Mouse (Mus musculus): ENCODE data around the gene Ddx23. TPM values are rescaled to one million over a fixed set of nuclear protein-coding genes. Genes with fewer than 3 reads are reported as not detected.

The Ddx23 gene
- polyA plus RNA-seq, 1 experiment from 2014 or later, result 27.3 TPM

GRCm38 (mm10) chr15:98683746-98684145, 21.1 kb upstream of the Ddx23 start:
- no peak for DNase-seq (ENCODE audit: extremely low spot score, low spot score)
- 95% methylated on average over 1 of the region's 1 CpGs for WGBS

GRCm38 (mm10) chr15:98683177-98683576, 20.5 kb upstream of the Ddx23 start:
- H3K9me3 ChIP-seq, result no peaks in the 10 kb centered on the region
- H3K36me3 ChIP-seq (replicated peaks), result no peaks in the 10 kb centered on the region
- 84% methylated on average over 10 of the region's 10 CpGs for WGBS
- no peak for DNase-seq (ENCODE audit: extremely low spot score, low spot score)
- H3K4me1 ChIP-seq, result peaks cover 4% of the 10 kb centered on the region
- no peak overlapping the region for H3K27ac ChIP-seq
- H3K4me3 ChIP-seq, result no peak overlapping the region
- peaks cover 33% of the 10 kb centered on the region for H3K27me3 ChIP-seq (ENCODE audit: poor library complexity, severe bottlenecking)

More at GRCm38 (mm10) chr15:98683746-98684145, 21.1 kb upstream of the Ddx23 start:
- no peaks in the 10 kb centered on the region for H3K9me3 ChIP-seq
- no peak overlapping the region for H3K27ac ChIP-seq
- no peaks in the 10 kb centered on the region for H3K36me3 ChIP-seq (replicated peaks)
- peaks cover 28% of the 10 kb centered on the region for H3K27me3 ChIP-seq (ENCODE audit: poor library complexity, severe bottlenecking)
- H3K4me1 ChIP-seq, result peaks cover 7% of the 10 kb centered on the region
- no peak overlapping the region for H3K4me3 ChIP-seq

GRCm38 (mm10) chr15:98681633-98682032, 18.9 kb upstream of the Ddx23 start:
- Histone ChIP-seq H3K4me1 (peaks cover 17% of the 10 kb centered on the region), H3K36me3 (replicated peaks) (no peaks in the 10 kb centered on the region), H3K27me3 (ENCODE audit: poor library complexity, severe bottlenecking) (peaks cover 46% of the 10 kb centered on the region), H3K9me3 (no peaks in the 10 kb centered on the region), H3K4me3 (no peak overlapping the region), H3K27ac (no peak overlapping the region)
- DNase-seq (ENCODE audit: extremely low spot score, low spot score), result no peak
- 88% methylated on average over 7 of the region's 7 CpGs for WGBS

GRCm38 (mm10) chr15:98680660-98681059, 18.0 kb upstream of the Ddx23 start:
- Histone ChIP-seq H3K36me3 (replicated peaks) (no peaks in the 10 kb centered on the region), H3K4me3 (no peak overlapping the region), H3K27ac (no peak overlapping the region), H3K9me3 (no peaks in the 10 kb centered on the region), H3K4me1 (peaks cover 26% of the 10 kb centered on the region), H3K27me3 (ENCODE audit: poor library complexity, severe bottlenecking) (peaks cover 56% of the 10 kb centered on the region)
- WGBS, result 94% methylated on average over 8 of the region's 8 CpGs
- no peak for DNase-seq (ENCODE audit: extremely low spot score, low spot score)

GRCm38 (mm10) chr15:98677977-98678376, 15.3 kb upstream of the Ddx23 start:
- Histone ChIP-seq H3K36me3 (replicated peaks) (no peaks in the 10 kb centered on the region), H3K27ac (0 out of 2 replicates have a peak overlapping the region, but pooled peaks have one; percentile 49), H3K27me3 (ENCODE audit: poor library complexity, severe bottlenecking) (peaks cover 81% of the 10 kb centered on the region), H3K9me3 (no peaks in the 10 kb centered on the region), H3K4me1 (peaks cover 48% of the 10 kb centered on the region), H3K4me3 (no peak overlapping the region; the same call in 1 of the 2 replicates)
- no peak for DNase-seq (ENCODE audit: extremely low spot score, low spot score)
- 72% methylated on average over 7 of the region's 7 CpGs for WGBS

- Histone ChIP-seq H3K4me1 (peaks cover 48% of the 10 kb centered on the region), H3K4me3 (peak within 1 kb of the TSS; percentile 59), H3K9me3 (no peaks in the 10 kb centered on the region), H3K36me3 (replicated peaks) (no peaks in the 10 kb centered on the region), H3K27ac (peak within 1 kb of the TSS; percentile 49), H3K27me3 (ENCODE audit: poor library complexity, severe bottlenecking) (peaks cover 85% of the 10 kb centered on the region)
- peak; percentile 83 for DNase-seq (ENCODE audit: extremely low spot score, low spot score)
- WGBS, result under 1% methylated on average over 36 of the region's 37 CpGs
Measured at GRCm38 (mm10) chr15:98676940-98677728, 14.4 kb upstream of the Ddx23 start, which contains the start of gene Rnd1. TSS of gene Rnd1 (minus strand) at chr15:98677461.

- H3K4me3 ChIP-seq, result peak overlapping the region; percentile 59
- 3% methylated on average over 9 of the region's 9 CpGs for WGBS
- peaks cover 80% of the 10 kb centered on the region for H3K27me3 ChIP-seq (ENCODE audit: poor library complexity, severe bottlenecking)
- H3K27ac ChIP-seq, result peak overlapping the region; percentile 49; the same call in 1 of the 2 replicates
- peaks cover 48% of the 10 kb centered on the region for H3K4me1 ChIP-seq
- H3K9me3 ChIP-seq, result no peaks in the 10 kb centered on the region
- DNase-seq (ENCODE audit: extremely low spot score, low spot score), result no peak
- no peaks in the 10 kb centered on the region for H3K36me3 ChIP-seq (replicated peaks)
Measured at GRCm38 (mm10) chr15:98676471-98676870, 13.8 kb upstream of the Ddx23 start.

GRCm38 (mm10) chr15:98675634-98676250, 13.0 kb upstream of the Ddx23 start:
- Histone ChIP-seq H3K36me3 (replicated peaks) (no peaks in the 10 kb centered on the region), H3K4me3 (peak overlapping the region; percentile 59), H3K27ac (0 out of 2 replicates have a peak overlapping the region, but pooled peaks have one; percentile 35), H3K9me3 (no peaks in the 10 kb centered on the region), H3K4me1 (peaks cover 48% of the 10 kb centered on the region), H3K27me3 (ENCODE audit: poor library complexity, severe bottlenecking) (peaks cover 75% of the 10 kb centered on the region)
- WGBS, result 11% methylated on average over 14 of the region's 14 CpGs
- DNase-seq (ENCODE audit: extremely low spot score, low spot score), result no peak

GRCm38 (mm10) chr15:98674994-98675545, 12.4 kb upstream of the Ddx23 start:
- Histone ChIP-seq H3K36me3 (replicated peaks) (no peaks in the 10 kb centered on the region), H3K4me1 (peaks cover 48% of the 10 kb centered on the region), H3K9me3 (no peaks in the 10 kb centered on the region), H3K27me3 (ENCODE audit: poor library complexity, severe bottlenecking) (peaks cover 74% of the 10 kb centered on the region), H3K4me3 (peak overlapping the region; percentile 59), H3K27ac (peak overlapping the region; percentile 40; the same call in 1 of the 2 replicates)
- DNase-seq (ENCODE audit: extremely low spot score, low spot score), result no peak
- 21% methylated on average over 11 of the region's 11 CpGs for whole genome bisulfite sequencing

- Histone ChIP-seq H3K36me3 (replicated peaks) (no peaks in the 10 kb centered on the region), H3K27me3 (ENCODE audit: poor library complexity, severe bottlenecking) (peaks cover 68% of the 10 kb centered on the region), H3K9me3 (no peaks in the 10 kb centered on the region), H3K4me3 (peak overlapping the region; percentile 59), H3K4me1 (peaks cover 48% of the 10 kb centered on the region), H3K27ac (peak overlapping the region; percentile 54; the same call in 1 of the 2 replicates)
- WGBS, result 41% methylated on average over 7 of the region's 7 CpGs
- DNase-seq (ENCODE audit: extremely low spot score, low spot score), result no peak
Measured at GRCm38 (mm10) chr15:98674284-98674993, 11.7 kb upstream of the Ddx23 start.

GRCm38 (mm10) chr15:98673732-98674131, 11.0 kb upstream of the Ddx23 start:
- no peak for DNase-seq (ENCODE audit: extremely low spot score, low spot score)
- WGBS, result 80% methylated on average over 7 of the region's 7 CpGs
- Histone ChIP-seq H3K27ac (peak overlapping the region; percentile 54; the same call in 1 of the 2 replicates), H3K27me3 (ENCODE audit: poor library complexity, severe bottlenecking) (peaks cover 61% of the 10 kb centered on the region), H3K4me1 (peaks cover 48% of the 10 kb centered on the region), H3K4me3 (no peak overlapping the region; the same call in 1 of the 2 replicates), H3K36me3 (replicated peaks) (no peaks in the 10 kb centered on the region), H3K9me3 (no peaks in the 10 kb centered on the region)

GRCm38 (mm10) chr15:98672592-98672991, 9.9 kb upstream of the Ddx23 start:
- Histone ChIP-seq H3K27ac (no peak overlapping the region), H3K36me3 (replicated peaks) (no peaks in the 10 kb centered on the region), H3K4me3 (no peak overlapping the region), H3K4me1 (peaks cover 40% of the 10 kb centered on the region), H3K27me3 (ENCODE audit: poor library complexity, severe bottlenecking) (peaks cover 49% of the 10 kb centered on the region), H3K9me3 (no peaks in the 10 kb centered on the region)
- no peak for DNase-seq (ENCODE audit: extremely low spot score, low spot score)
- 81% methylated on average over 4 of the region's 4 CpGs for WGBS

All from forebrain, embryonic 10.5 days (tissue).